Mouse (Mus musculus) E14TG2a.4 (cell line): ENCODE measurements around the gene Art2b.
"Not testable (repeated sequence)": the region's sequence is repeated elsewhere in the genome, so short reads cannot be mapped to it uniquely, and the experiment has no call there.

Experiments
- CTCF ChIP-seq: conservative IDR thresholded peaks from 2 replicates; pipeline ENCODE4 v1.5.1; 2014; ENCODE audit warnings: low read length
- POU5F1 ChIP-seq: IDR thresholded peaks from 2 replicates; pipeline ENCODE4 v1.6.1; 2014; ENCODE audit warnings: low read length, borderline replicate concordance

DNA sequence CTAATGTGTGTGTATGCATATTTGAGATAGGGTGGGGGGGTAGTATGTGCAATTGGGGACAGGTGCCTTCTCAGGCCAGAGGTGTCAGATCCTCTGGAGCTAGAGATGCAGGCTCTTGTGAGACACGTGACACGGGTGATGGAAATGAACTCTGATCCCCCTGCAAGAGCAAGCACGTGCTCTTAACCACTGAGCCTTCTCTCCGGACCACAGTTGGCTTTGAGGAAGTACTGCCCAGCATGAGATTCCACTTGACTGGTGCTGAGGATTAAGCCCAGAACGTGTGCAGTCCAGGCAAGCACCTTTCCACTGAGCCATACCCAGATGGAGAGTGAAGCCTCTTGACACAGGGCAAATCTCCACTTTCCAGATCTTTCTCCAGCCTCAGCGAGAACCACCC, 1.1 kb downstream of the Art2b start:
- not testable (repeated sequence) for TF ChIP-seq CTCF, POU5F1
